In genomic region chr2:49572111-49572642, GRCm38 (mm10) we compare ENCODE assay signal across 8 mouse cellular contexts. TPM values are rescaled to one million over a fixed set of nuclear protein-coding genes. Genes with fewer than 3 reads are reported as not detected.
DNase-seq lines count a peak whose midpoint lies in the region; ATAC-seq lines count a peak whose summit lies in the region.

No protein-coding gene starts in this region.

- ATAC-seq in intestine, embryonic 15.5 days: no peak
- ATAC-seq in erythroid progenitor cell, adult 5-6 weeks (replicated peaks; ENCODE audit: low FRiP score, poor library complexity, severe bottlenecking): no peak

- no peak overlapping the region for H3K4me2 ChIP-seq in intestine, embryonic 15.5 days (replicated peaks)

- no peak overlapping the region for H3K9ac ChIP-seq in intestine, embryonic 15.5 days

- no peaks in the 10 kb centered on the region for H3K36me3 ChIP-seq in intestine, embryonic 15.5 days

- intact Hi-C loops in left cerebral cortex, postnatal 36 days (cut with DNase I): loop anchor here (5.0 kb wide), 1 partner anchor 45 kb away; the partner anchor contains the start of gene Kif5c

- H3K4me1 ChIP-seq in intestine, embryonic 15.5 days (replicated peaks): 0 out of 2 replicates have a peak, but pooled peaks cover 6% of the 10 kb centered on the region

- 57% methylated on average over 12 of the region's 12 CpGs for WGBS in intestine, embryonic 15.5 days

- no peaks in the 10 kb centered on the region for H3K27me3 ChIP-seq in intestine, embryonic 15.5 days (replicated peaks)

- no peaks in the 10 kb centered on the region for H3K9me3 ChIP-seq in intestine, embryonic 15.5 days

- DNase-seq in layer of hippocampus, adult 11-12 months (ENCODE audit: low spot score): peak; percentile 45
- no peak for DNase-seq in layer of hippocampus, adult 9-10 months (ENCODE audit: low spot score)
- peak; percentile 76 to 81 for DNase-seq in frontal cortex, postnatal 36 days (ENCODE audit: low spot score in 2 of 2)
- DNase-seq in left cerebral cortex, postnatal 36 days (ENCODE audit: low spot score in 2 of 2): peak; percentile 67 to 83
- peak; percentile 79 for DNase-seq in right cerebral cortex, postnatal 25 days
- no peak for DNase-seq in gastrocnemius, adult 8-10 months (ENCODE audit: low spot score in 2 of 2)

- no peak overlapping the region for H3K4me3 ChIP-seq in intestine, embryonic 15.5 days (replicated peaks)

- no peak overlapping the region for H3K27ac ChIP-seq in intestine, embryonic 15.5 days

RNA-seq across cellular contexts. Expression of gene Kif5c, which starts 46.9 kb away (rescaled TPM):
- 100 to 1,000 TPM; 591 to 630 TPM for total RNA-seq in left cerebral cortex, postnatal 36 days (2021)
- total RNA-seq in gastrocnemius, adult 8-10 months (2022): 1 to 10 TPM in 1 of 4 experiments, under 1 TPM in 3; 0.24 to 2.2 (median 0.90) TPM
- polyA plus RNA-seq in intestine, embryonic 15.5 days (2015; fragmentation: Nextera tagmentation; extraction: Ambion mirVana): 6.6 and 8.2 TPM in 2 replicates
- total RNA-seq in erythroid progenitor cell, adult 5-6 weeks (2015; ENCODE audit: low replicate concordance): 0.84 TPM in 1 of 2 replicates, not detected in the other
- not detected in 2 replicates for total RNA-seq in erythroid progenitor cell, adult 5-6 weeks (2017; ENCODE audit: low replicate concordance)

Comparison
In these comparisons a context has a peak if more than half of its experiments do, and no peak if none do; other contexts are left out.
1. DNase-seq: peak in layer of hippocampus, adult 11-12 months (single experiment), frontal cortex, postnatal 36 days (2 of 2), left cerebral cortex, postnatal 36 days (2 of 2) and right cerebral cortex, postnatal 25 days (single experiment); none in layer of hippocampus, adult 9-10 months (single experiment) and gastrocnemius, adult 8-10 months (0 of 2).
2. RNA of gene Kif5c, which starts 46.9 kb away (total RNA-seq): 591 to 630 TPM in left cerebral cortex, postnatal 36 days; 0.24 to 2.2 TPM in gastrocnemius, adult 8-10 months and 0.84 TPM in erythroid progenitor cell, adult 5-6 weeks; every median in the first group is over 100 times any median in the second.